Mouse (Mus musculus) midbrain, embryonic 16.5 days (tissue): ENCODE data around the gene Zyg11b. TPM values are rescaled to one million over a fixed set of nuclear protein-coding genes. Genes with fewer than 3 reads are reported as not detected.

ENCODE experiments used
- ATAC-seq: fragments of 200-750 bp; cut with Nextera tagmentation; 2 replicates; pipeline ENCODE4 v1.8.0; 2017; ENCODE audit warnings: moderate TSS enrichment
- H3K27ac ChIP-seq: fragments of 300-500 bp; sonication (generic); 2 replicates; pipeline ENCODE4 v1.5.1; 2014; ENCODE audit warnings: mild to moderate bottlenecking, low read length, mixed read lengths
- H3K27me3 ChIP-seq: fragments of 300-500 bp; sonication (generic); 2 replicates; pipeline ENCODE4 v1.6.1; 2014; ENCODE audit warnings: low read depth, low read length, mixed read lengths; ENCODE audit not compliant: control insufficient read depth, insufficient read depth
- H3K36me3 ChIP-seq: fragments of 300-500 bp; sonication (generic); 2 replicates; pipeline ENCODE4 v1.6.1; 2014; ENCODE audit warnings: mild to moderate bottlenecking, low read length, moderate library complexity, mixed read lengths; ENCODE audit not compliant: control insufficient read depth, insufficient read depth
- H3K4me1 ChIP-seq: fragments of 300-500 bp; sonication (generic); 2 replicates; pipeline ENCODE4 v1.6.1; 2014; ENCODE audit warnings: mild to moderate bottlenecking, low read length, mixed read lengths; ENCODE audit not compliant: control insufficient read depth, insufficient read depth
- H3K4me2 ChIP-seq: fragments of 300-500 bp; sonication (generic); 2 replicates; pipeline ENCODE4 v1.6.1; 2014; ENCODE audit warnings: mild to moderate bottlenecking, low read length, mixed read lengths
- H3K4me3 ChIP-seq: fragments of 300-500 bp; sonication (generic); 2 replicates; pipeline ENCODE4 v1.5.1; 2014; ENCODE audit warnings: low read depth, mild to moderate bottlenecking, low read length, moderate library complexity, mixed read lengths
- H3K9ac ChIP-seq: fragments of 300-500 bp; sonication (generic); 2 replicates; pipeline ENCODE4 v1.6.1; 2014; ENCODE audit warnings: low read depth, low read length, mixed read lengths
- H3K9me3 ChIP-seq: fragments of 300-500 bp; sonication (generic); replicated peaks from 2 replicates; pipeline ENCODE4 v1.6.1; 2014; ENCODE audit warnings: mild to moderate bottlenecking, low read length, mixed read lengths; ENCODE audit not compliant: control insufficient read depth, poor library complexity, severe bottlenecking
- WGBS: fragments of 180-500 bp; shearing (Covaris S2); extraction: QIAGEN DNeasy Blood & Tissue Kit; methylation state at CpG from one replicate; pipeline ENCODE4 v1.1.7; 2014; 5-methylcytosine and 5-hydroxymethylcytosine counted together
- polyA plus RNA-seq: library from polyadenylated mRNA; unstranded; fragments of >200 nt; fragmentation: Nextera tagmentation; extraction: Ambion mirVana; gene quantifications from 2 replicates; pipeline ENCODE4 v1.2.1, GENCODE M21; 2015

Zyg11b gene
- polyA plus RNA-seq, 1 experiment from 2014 or later, result 37.0 TPM

GRCm38 (mm10) chr4:108300266-108300665 is 630 bp downstream of the Zyg11b start:
- peak overlapping the region; percentile 96 for H3K27ac ChIP-seq
- no peaks in the 10 kb centered on the region for H3K9me3 ChIP-seq
- ATAC-seq, result peak; percentile 6
- no peaks in the 10 kb centered on the region for H3K27me3 ChIP-seq
- H3K9ac ChIP-seq, result peak overlapping the region; percentile 99
- H3K4me1 ChIP-seq, result peaks cover 22% of the 10 kb centered on the region
- peak overlapping the region; percentile 81 for H3K4me2 ChIP-seq
- H3K36me3 ChIP-seq, result no peaks in the 10 kb centered on the region
- H3K4me3 ChIP-seq, result peak overlapping the region; percentile 96
- 1% methylated on average over 14 of the region's 14 CpGs for WGBS

GRCm38 (mm10) chr4:108276973-108277372 is 23.9 kb downstream of the Zyg11b start:
- WGBS, result 92% methylated on average over 3 of the region's 3 CpGs

DNA sequence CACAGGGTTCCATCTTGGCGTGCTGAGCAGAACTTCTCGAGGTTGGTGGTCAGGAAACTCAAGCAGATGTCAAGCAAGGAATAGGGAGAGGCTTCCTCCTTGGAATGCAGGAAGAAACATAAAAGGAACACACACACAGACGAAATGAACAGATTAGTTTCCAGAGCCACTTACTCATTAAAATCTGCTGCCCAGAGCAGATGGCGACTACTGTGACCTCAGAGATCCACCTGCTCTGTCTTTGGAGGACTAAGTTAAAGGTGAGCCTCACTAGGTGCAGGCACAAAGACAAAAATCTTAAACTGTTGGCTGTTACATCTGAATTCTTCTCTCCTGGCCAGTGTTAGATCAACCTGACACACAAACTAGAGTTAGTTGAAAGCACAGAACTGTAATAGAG is 28.6 kb downstream of the Zyg11b start:
- H3K27me3 ChIP-seq, result no peaks in the 10 kb centered on the region
- H3K36me3 ChIP-seq, result 0 out of 2 replicates have a peak, but pooled peaks cover 4% of the 10 kb centered on the region
- no peak overlapping the region for H3K27ac ChIP-seq
- no peaks in the 10 kb centered on the region for H3K4me1 ChIP-seq
- no peaks in the 10 kb centered on the region for H3K9me3 ChIP-seq
- no peak overlapping the region for H3K4me3 ChIP-seq
- 80% methylated on average over 4 of the region's 4 CpGs for WGBS
- no peak for ATAC-seq
- H3K9ac ChIP-seq, result no peak overlapping the region
- no peak overlapping the region for H3K4me2 ChIP-seq

More at GRCm38 (mm10) chr4:108276973-108277372, 23.9 kb downstream of the Zyg11b start:
- Histone ChIP-seq H3K4me1 (no peaks in the 10 kb centered on the region), H3K27me3 (no peaks in the 10 kb centered on the region), H3K36me3 (no peaks in the 10 kb centered on the region), H3K9ac (no peak overlapping the region), H3K4me2 (no peak overlapping the region), H3K4me3 (no peak overlapping the region), H3K9me3 (no peaks in the 10 kb centered on the region), H3K27ac (no peak overlapping the region)
- ATAC-seq, result no peak

GRCm38 (mm10) chr4:108265774-108266173 is 35.1 kb downstream of the Zyg11b start:
- 95% methylated on average over 7 of the region's 7 CpGs for WGBS
- Histone ChIP-seq H3K36me3 (peaks cover 22% of the 10 kb centered on the region), H3K4me3 (no peak overlapping the region), H3K9ac (no peak overlapping the region), H3K9me3 (no peaks in the 10 kb centered on the region), H3K4me1 (no peaks in the 10 kb centered on the region), H3K27me3 (no peaks in the 10 kb centered on the region), H3K27ac (no peak overlapping the region), H3K4me2 (no peak overlapping the region)
- no peak for ATAC-seq

DNA sequence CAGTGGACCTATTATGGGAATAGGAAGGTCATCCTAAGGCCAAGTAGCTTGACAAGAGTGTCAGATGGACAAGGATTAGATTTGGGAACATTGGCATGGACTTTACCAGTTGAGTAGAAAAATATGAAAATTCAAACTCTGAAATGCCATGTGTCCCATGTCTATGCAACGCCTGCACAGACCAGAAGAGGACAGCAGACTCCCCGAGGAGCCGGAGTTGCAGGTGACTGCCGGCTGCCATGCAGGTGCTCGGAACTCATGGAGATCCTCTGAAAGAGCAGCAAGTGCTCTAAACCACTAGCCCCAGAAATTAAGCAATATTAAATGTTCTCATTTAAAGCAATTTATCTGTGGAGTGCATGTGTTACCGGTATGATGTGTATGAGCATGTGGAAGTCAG is 47.6 kb downstream of the Zyg11b start:
- no peaks in the 10 kb centered on the region for H3K9me3 ChIP-seq
- H3K4me1 ChIP-seq, result no peaks in the 10 kb centered on the region
- WGBS, result 90% methylated on average over 6 of the region's 6 CpGs
- no peaks in the 10 kb centered on the region for H3K27me3 ChIP-seq
- no peak overlapping the region for H3K4me3 ChIP-seq
- no peak overlapping the region for H3K4me2 ChIP-seq
- peaks cover 54% of the 10 kb centered on the region for H3K36me3 ChIP-seq
- H3K27ac ChIP-seq, result no peak overlapping the region
- H3K9ac ChIP-seq, result no peak overlapping the region
- ATAC-seq, result no peak

DNA sequence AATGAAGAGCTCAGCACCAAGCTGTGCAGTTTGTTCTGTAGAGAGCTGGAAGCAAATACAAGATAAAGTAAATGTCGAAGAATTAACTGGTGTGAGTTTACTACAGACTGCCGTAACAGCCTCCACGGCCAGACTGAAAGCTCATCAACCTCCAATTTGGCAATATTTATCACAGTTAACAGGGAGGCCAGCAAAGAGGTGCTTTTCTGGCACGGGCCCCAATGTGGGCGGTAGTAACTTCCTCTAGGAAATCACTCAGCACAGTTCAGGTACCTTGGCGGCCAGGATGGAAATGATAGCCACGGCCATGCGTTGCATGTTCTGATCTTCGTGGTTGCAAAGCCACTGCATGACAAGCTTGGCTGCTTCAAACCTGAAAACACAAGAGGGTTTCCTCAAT is 50.4 kb downstream of the Zyg11b start:
- whole genome bisulfite sequencing, result 98% methylated on average over 9 of the region's 9 CpGs
- H3K36me3 ChIP-seq, result peaks cover 43% of the 10 kb centered on the region

GRCm38 (mm10) chr4:108249314-108249713 is 51.6 kb downstream of the Zyg11b start:
- H3K4me1 ChIP-seq, result no peaks in the 10 kb centered on the region
- no peak for ATAC-seq
- H3K4me3 ChIP-seq, result no peak overlapping the region
- no peak overlapping the region for H3K9ac ChIP-seq
- WGBS, result 90% methylated on average over 3 of the region's 3 CpGs
- no peak overlapping the region for H3K27ac ChIP-seq
- H3K36me3 ChIP-seq, result peaks cover 39% of the 10 kb centered on the region
- H3K9me3 ChIP-seq, result no peaks in the 10 kb centered on the region
- no peaks in the 10 kb centered on the region for H3K27me3 ChIP-seq
- no peak overlapping the region for H3K4me2 ChIP-seq

More for the DNA sequence above, 50.4 kb downstream of the Zyg11b start:
- Histone ChIP-seq H3K27ac (no peak overlapping the region), H3K4me1 (no peaks in the 10 kb centered on the region), H3K4me2 (no peak overlapping the region), H3K9ac (no peak overlapping the region), H3K9me3 (no peaks in the 10 kb centered on the region), H3K27me3 (no peaks in the 10 kb centered on the region), H3K4me3 (no peak overlapping the region)
- no peak for ATAC-seq

- 96% methylated on average over 3 of the region's 3 CpGs for WGBS
- Histone ChIP-seq H3K9me3 (no peaks in the 10 kb centered on the region), H3K4me1 (no peaks in the 10 kb centered on the region), H3K36me3 (peaks cover 25% of the 10 kb centered on the region), H3K9ac (no peak overlapping the region), H3K4me3 (no peak overlapping the region), H3K27ac (no peak overlapping the region), H3K27me3 (no peaks in the 10 kb centered on the region), H3K4me2 (no peak overlapping the region)
- no peak for ATAC-seq
Observed at GRCm38 (mm10) chr4:108233654-108234053, 67.2 kb downstream of the Zyg11b start.

- no peak overlapping the region for H3K4me3 ChIP-seq
- ATAC-seq, result no peak
- H3K4me1 ChIP-seq, result no peaks in the 10 kb centered on the region
- no peak overlapping the region for H3K4me2 ChIP-seq
- no peak overlapping the region for H3K27ac ChIP-seq
- H3K27me3 ChIP-seq, result no peaks in the 10 kb centered on the region
- 41% methylated on average over 3 of the region's 3 CpGs for WGBS
- no peaks in the 10 kb centered on the region for H3K9me3 ChIP-seq
- H3K36me3 ChIP-seq, result no peaks in the 10 kb centered on the region
- no peak overlapping the region for H3K9ac ChIP-seq
Observed at GRCm38 (mm10) chr4:108225341-108225872, 75.5 kb downstream of the Zyg11b start.
